Mouse (Mus musculus): ENCODE results near the gene Nfia. TPM values are rescaled to one million over a fixed set of nuclear protein-coding genes. Genes with fewer than 3 reads are reported as not detected.

The Nfia gene
- polyA plus RNA-seq, 1 experiment = 53.0 TPM

- TF ChIP-seq POLR2A (IDR thresholded peaks at IDR 0.05; ENCODE audit: low read depth, low read length) (no peak), CTCF (IDR thresholded peaks at IDR 0.05; ENCODE audit: borderline replicate concordance, insufficient read depth, low read length) (no peak)
- Histone ChIP-seq H3K4me3 (ENCODE audit: insufficient read depth, low read length) (no peak overlapping the region), H3K27ac (ENCODE audit: insufficient read depth, low read length) (no peak overlapping the region), H3K4me1 (ENCODE audit: control insufficient read depth, insufficient read depth, low read length) (no peaks in the 10 kb centered on the region)
Measured at GRCm38 (mm10) chr4:97750401-97750800, 22.1 kb upstream of the Nfia start.

GRCm38 (mm10) chr4:97751030-97751482 lies 21.5 kb upstream of the Nfia start:
- peak overlapping the region; percentile 33 for H3K4me3 ChIP-seq (ENCODE audit: insufficient read depth, low read length)
- H3K27ac ChIP-seq (ENCODE audit: insufficient read depth, low read length) = peak overlapping the region; percentile 69; the same call in 1 of the 2 replicates
- TF ChIP-seq CTCF (IDR thresholded peaks at IDR 0.05; ENCODE audit: borderline replicate concordance, insufficient read depth, low read length) (peak; percentile 75; the same call in 1 of the 2 replicates), POLR2A (IDR thresholded peaks at IDR 0.05; ENCODE audit: low read depth, low read length) (peak; percentile 48; the same call in 1 of the 2 replicates)
- no peaks in the 10 kb centered on the region for H3K4me1 ChIP-seq (ENCODE audit: control insufficient read depth, insufficient read depth, low read length)

GRCm38 (mm10) chr4:97751483-97752251 lies 20.9 kb upstream of the Nfia start:
- Histone ChIP-seq H3K27ac (ENCODE audit: insufficient read depth, low read length) (peak overlapping the region; percentile 69), H3K4me3 (ENCODE audit: insufficient read depth, low read length) (peak overlapping the region; percentile 33), H3K4me1 (ENCODE audit: control insufficient read depth, insufficient read depth, low read length) (no peaks in the 10 kb centered on the region)
- TF ChIP-seq CTCF (IDR thresholded peaks at IDR 0.05; ENCODE audit: borderline replicate concordance, insufficient read depth, low read length) = no peak
- TF ChIP-seq POLR2A (IDR thresholded peaks at IDR 0.05; ENCODE audit: low read depth, low read length) = peak; percentile 43; the same call in 1 of the 2 replicates

- H3K27ac ChIP-seq (ENCODE audit: insufficient read depth, low read length) = 0 out of 2 replicates have a peak overlapping the region, but pooled peaks have one; percentile 69
- no peak overlapping the region for H3K4me3 ChIP-seq (ENCODE audit: insufficient read depth, low read length)
- no peaks in the 10 kb centered on the region for H3K4me1 ChIP-seq (ENCODE audit: control insufficient read depth, insufficient read depth, low read length)
- TF ChIP-seq CTCF (IDR thresholded peaks at IDR 0.05; ENCODE audit: borderline replicate concordance, insufficient read depth, low read length) (no peak), POLR2A (IDR thresholded peaks at IDR 0.05; ENCODE audit: low read depth, low read length) (no peak)
Measured at GRCm38 (mm10) chr4:97752276-97753010, 20.1 kb upstream of the Nfia start.

GRCm38 (mm10) chr4:97753521-97753920 lies 19.0 kb upstream of the Nfia start:
- no peak overlapping the region for H3K27ac ChIP-seq (ENCODE audit: insufficient read depth, low read length)
- TF ChIP-seq POLR2A (IDR thresholded peaks at IDR 0.05; ENCODE audit: low read depth, low read length) = no peak
- no peak for TF ChIP-seq CTCF (IDR thresholded peaks at IDR 0.05; ENCODE audit: borderline replicate concordance, insufficient read depth, low read length)
- no peaks in the 10 kb centered on the region for H3K4me1 ChIP-seq (ENCODE audit: control insufficient read depth, insufficient read depth, low read length)
- no peak overlapping the region for H3K4me3 ChIP-seq (ENCODE audit: insufficient read depth, low read length)

- TF ChIP-seq POLR2A (IDR thresholded peaks at IDR 0.05; ENCODE audit: low read depth, low read length) (no peak), CTCF (IDR thresholded peaks at IDR 0.05; ENCODE audit: borderline replicate concordance, insufficient read depth, low read length) (0 out of 2 replicates have a peak, but pooled peaks have one; percentile 4)
- Histone ChIP-seq H3K27ac (ENCODE audit: insufficient read depth, low read length) (no peak overlapping the region), H3K4me1 (ENCODE audit: control insufficient read depth, insufficient read depth, low read length) (no peaks in the 10 kb centered on the region; the same call in 1 of the 2 replicates)
Measured at GRCm38 (mm10) chr4:97754241-97754640, 18.3 kb upstream of the Nfia start.

GRCm38 (mm10) chr4:97757207-97757977 lies 15.1 kb upstream of the Nfia start:
- TF ChIP-seq CTCF (IDR thresholded peaks at IDR 0.05; ENCODE audit: borderline replicate concordance, insufficient read depth, low read length) (no peak), POLR2A (IDR thresholded peaks at IDR 0.05; ENCODE audit: low read depth, low read length) (no peak)
- H3K4me3 ChIP-seq (ENCODE audit: insufficient read depth, low read length) = peak overlapping the region; percentile 56
- no peaks in the 10 kb centered on the region; the same call in 1 of the 2 replicates for H3K4me1 ChIP-seq (ENCODE audit: control insufficient read depth, insufficient read depth, low read length)
- peak overlapping the region; percentile 55; the same call in 1 of the 2 replicates for H3K27ac ChIP-seq (ENCODE audit: insufficient read depth, low read length)

More at GRCm38 (mm10) chr4:97754241-97754640, 18.3 kb upstream of the Nfia start:
- no peak overlapping the region for H3K4me3 ChIP-seq (ENCODE audit: insufficient read depth, low read length)

- Histone ChIP-seq H3K27ac (ENCODE audit: insufficient read depth, low read length) (peak overlapping the region; percentile 55; the same call in 1 of the 2 replicates), H3K4me1 (ENCODE audit: control insufficient read depth, insufficient read depth, low read length) (no peaks in the 10 kb centered on the region; the same call in 1 of the 2 replicates), H3K4me3 (ENCODE audit: insufficient read depth, low read length) (peak overlapping the region; percentile 56)
- no peak for TF ChIP-seq POLR2A (IDR thresholded peaks at IDR 0.05; ENCODE audit: low read depth, low read length)
- no peak for TF ChIP-seq CTCF (IDR thresholded peaks at IDR 0.05; ENCODE audit: borderline replicate concordance, insufficient read depth, low read length)
Measured at GRCm38 (mm10) chr4:97757978-97758461, 14.5 kb upstream of the Nfia start.

- no peak for TF ChIP-seq CTCF (IDR thresholded peaks at IDR 0.05; ENCODE audit: borderline replicate concordance, insufficient read depth, low read length)
- no peak for TF ChIP-seq POLR2A (IDR thresholded peaks at IDR 0.05; ENCODE audit: low read depth, low read length)
- no peak overlapping the region for H3K27ac ChIP-seq (ENCODE audit: insufficient read depth, low read length)
- H3K4me1 ChIP-seq (ENCODE audit: control insufficient read depth, insufficient read depth, low read length) = no peaks in the 10 kb centered on the region; the same call in 1 of the 2 replicates
- H3K4me3 ChIP-seq (ENCODE audit: insufficient read depth, low read length) = no peak overlapping the region
Measured at GRCm38 (mm10) chr4:97758661-97759060, 13.9 kb upstream of the Nfia start.

Data from embryonic fibroblast, embryonic 13.5 days (primary cell).